Mouse (Mus musculus) CH12.LX (cell line): ENCODE results near the gene Col4a2. TPM values are rescaled to one million over a fixed set of nuclear protein-coding genes. Genes with fewer than 3 reads are reported as not detected.

Source experiments
- DNase-seq: peaks from one replicate; pipeline ENCODE4 v3.0.0-alpha.2; 2013; ENCODE audit errors: extremely low read depth
- H3K27ac ChIP-seq: 2 replicates; pipeline ENCODE4 v1.5.1; 2012; ENCODE audit warnings: low read depth, mild to moderate bottlenecking, control low read depth, moderate library complexity; ENCODE audit not compliant: insufficient read depth
- H3K27me3 ChIP-seq: replicated peaks from 2 replicates; pipeline ENCODE3; 2012; ENCODE audit warnings: inconsistent platforms
- H3K36me3 ChIP-seq, 2 experiments: replicated peaks in 1 of 2; 2 replicates each; pipeline versions ENCODE3 to v1.6.1; 2012; ENCODE audit warnings: inconsistent platforms in 1 of 2, low read length in 1 of 2, mild to moderate bottlenecking in 1 of 2, mixed read lengths in 1 of 2, moderate library complexity in 1 of 2; ENCODE audit not compliant: control insufficient read depth in 1 of 2, insufficient read depth in 1 of 2
- H3K4me1 ChIP-seq, 2 experiments: 2 replicates each; pipeline ENCODE4 v1.6.1; 2012; ENCODE audit warnings: inconsistent platforms in 1 of 2, moderate library complexity in 1 of 2; ENCODE audit not compliant: insufficient read depth in 2 of 2, control insufficient read depth in 1 of 2
- H3K4me2 ChIP-seq: 2 replicates; pipeline ENCODE4 v1.6.1; 2012; ENCODE audit warnings: low read depth, mild to moderate bottlenecking, control low read depth; ENCODE audit not compliant: poor library complexity, insufficient read depth, severe bottlenecking
- H3K4me3 ChIP-seq, 3 experiments: fragments of 150-350 bp in 1 of 3; sonication (generic) in 1 of 3; replicated peaks in 1 of 3; 2 replicates each; pipeline versions ENCODE3 to v1.5.1; 2011 to 2012; ENCODE audit warnings: low read depth in 2 of 3, low read length in 2 of 3, mild to moderate bottlenecking in 2 of 3, moderate library complexity in 2 of 3, control low read depth in 1 of 3, improper control_type of control experiment in 1 of 3, inconsistent platforms in 1 of 3, mixed read lengths in 1 of 3; ENCODE audit not compliant: poor library complexity in 1 of 3
- H3K79me2 ChIP-seq: replicated peaks from 2 replicates; pipeline ENCODE4 v1.6.1; 2012; ENCODE audit warnings: mild to moderate bottlenecking, moderate library complexity; ENCODE audit not compliant: control insufficient read depth, poor library complexity, insufficient read depth, severe bottlenecking; ENCODE audit errors: extremely low read depth
- H3K9ac ChIP-seq: 2 replicates; pipeline ENCODE4 v1.6.1; 2012; ENCODE audit warnings: low read depth, mild to moderate bottlenecking, control low read depth, moderate library complexity; ENCODE audit not compliant: insufficient read depth
- H3K9me3 ChIP-seq: replicated peaks from 2 replicates; pipeline ENCODE3; 2012; ENCODE audit warnings: low read length, inconsistent platforms, mixed read lengths
- BHLHE40 ChIP-seq: IDR thresholded peaks from 2 replicates; pipeline ENCODE4 v1.6.1; 2011; ENCODE audit warnings: mild to moderate bottlenecking, low read depth, low read length, improper control_type of control experiment
- CHD1 ChIP-seq: IDR thresholded peaks from 2 replicates; pipeline ENCODE4 v1.6.1; 2012; ENCODE audit warnings: low read depth, low read length, improper control_type of control experiment, inconsistent platforms
- CHD2 ChIP-seq: IDR thresholded peaks from 2 replicates; pipeline ENCODE4 v1.6.1; 2011; ENCODE audit warnings: low read length, improper control_type of control experiment
- ELF1 ChIP-seq: IDR thresholded peaks from 2 replicates; pipeline ENCODE4 v1.6.1; 2014; ENCODE audit warnings: low read depth, mild to moderate bottlenecking, inconsistent platforms, low read length, improper control_type of control experiment
- EP300 ChIP-seq: IDR thresholded peaks from 2 replicates; pipeline ENCODE4 v1.6.1; 2011; ENCODE audit warnings: low read length, improper control_type of control experiment
- GABPA ChIP-seq: IDR thresholded peaks from 2 replicates; pipeline ENCODE4 v1.6.1; 2012; ENCODE audit warnings: low read depth, low read length, improper control_type of control experiment, inconsistent platforms; ENCODE audit not compliant: insufficient replicate concordance
- IRF4 ChIP-seq: IDR thresholded peaks from 2 replicates; pipeline ENCODE4 v1.6.1; 2014; ENCODE audit warnings: low read depth, mild to moderate bottlenecking, inconsistent platforms, low read length, improper control_type of control experiment
- JUND ChIP-seq: conservative IDR thresholded peaks from 2 replicates; pipeline ENCODE4 v1.6.1; 2011; ENCODE audit warnings: low read depth, low read length, improper control_type of control experiment
- MAFK ChIP-seq: IDR thresholded peaks from 2 replicates; pipeline ENCODE4 v1.6.1; 2011; ENCODE audit warnings: low read length, improper control_type of control experiment; ENCODE audit not compliant: insufficient replicate concordance
- MEF2A ChIP-seq: IDR thresholded peaks from 2 replicates; pipeline ENCODE4 v1.6.1; 2014; ENCODE audit warnings: low read depth, mild to moderate bottlenecking, inconsistent platforms, low read length, improper control_type of control experiment, borderline replicate concordance
- MYC ChIP-seq: IDR thresholded peaks from 2 replicates; pipeline ENCODE4 v1.6.1; 2011; ENCODE audit warnings: low read depth, mild to moderate bottlenecking, improper control_type of control experiment, low read length
- NRF1 ChIP-seq: IDR thresholded peaks from 2 replicates; pipeline ENCODE4 v1.6.1; 2014; ENCODE audit warnings: low read depth, mild to moderate bottlenecking, inconsistent platforms, low read length, improper control_type of control experiment, moderate library complexity
- POLR2A ChIP-seq: IDR thresholded peaks from 2 replicates; pipeline ENCODE4 v1.6.1; 2011; ENCODE audit warnings: low read depth, mild to moderate bottlenecking, improper control_type of control experiment, low read length
- RCOR1 ChIP-seq: conservative IDR thresholded peaks from 2 replicates; pipeline ENCODE4 v1.6.1; 2012; ENCODE audit warnings: low read depth, mild to moderate bottlenecking, inconsistent platforms, low read length, improper control_type of control experiment
- SIN3A ChIP-seq: IDR thresholded peaks from 2 replicates; pipeline ENCODE4 v1.6.1; 2012; ENCODE audit warnings: low read length, improper control_type of control experiment, inconsistent platforms
- TCF12 ChIP-seq: IDR thresholded peaks from 2 replicates; pipeline ENCODE4 v1.6.1; 2014; ENCODE audit warnings: low read depth, mild to moderate bottlenecking, inconsistent platforms, low read length, improper control_type of control experiment
- UBTF ChIP-seq: IDR thresholded peaks from 2 replicates; pipeline ENCODE4 v1.6.1; 2012; ENCODE audit warnings: low read depth, mild to moderate bottlenecking, inconsistent platforms, low read length, improper control_type of control experiment, moderate library complexity
- ZKSCAN1 ChIP-seq: IDR thresholded peaks from 2 replicates; pipeline ENCODE4 v1.6.1; 2012; ENCODE audit warnings: low read depth, inconsistent platforms, low read length, improper control_type of control experiment, borderline replicate concordance
- ZMIZ1 ChIP-seq: IDR thresholded peaks from 2 replicates; pipeline ENCODE4 v1.6.1; 2012; ENCODE audit warnings: low read depth, mild to moderate bottlenecking, inconsistent platforms, low read length, improper control_type of control experiment
- dilution Hi-C: fragments of 300-500 bp; cut with MboI; formaldehyde crosslinking; loops from 2 replicates; pipeline ENCODE4 v1.14.3; 2020; ENCODE audit warnings: low sequenced_read_pairs; ENCODE audit not compliant: extremely low pct_unique_long_range_greater_than_20kb, extremely low pct_ligation_motif_present
- in situ Hi-C: fragments of 300-500 bp; cut with MboI; formaldehyde crosslinking; loops from 3 replicates; pipeline ENCODE4 v1.14.3; 2019; ENCODE audit warnings: low sequenced_read_pairs, low pct_ligation_motif_present, low pct_unique_long_range_greater_than_20kb, mixed read lengths
- polyA plus RNA-seq: library from polyadenylated mRNA; unstranded; fragments of >175 nt; gene quantifications from 2 replicates; pipeline ENCODE4 v1.2.1, GENCODE M21; 2012; ENCODE audit warnings: low read depth; ENCODE audit not compliant: insufficient read length
- total RNA-seq, 2 experiments: library from RNA; depleted of rRNA; stranded (reverse); fragments of 300-350 nt in 1 of 2; fragments of >200 nt in 1 of 2; gene quantifications; 2 replicates each; pipeline ENCODE4 v1.2.3; 2012 to 2014

The Col4a2 gene
- total and polyA plus RNA-seq, 3 experiments, result 0.04 to 0.07 TPM; not detected in 1

GRCm38 (mm10) chr8:11462641-11463040 lies 150.0 kb downstream of the Col4a2 start:
- Histone ChIP-seq H3K9ac (no peak overlapping the region), H3K27me3 (no peaks in the 10 kb centered on the region), H3K4me3 (no peak overlapping the region), H3K4me1 (peaks cover 52 to 83% of the 10 kb centered on the region in 2 experiments), H3K4me2 (no peak overlapping the region), H3K79me2 (peaks cover 10% of the 10 kb centered on the region), H3K27ac (peak overlapping the region; percentile 90; the same call in 1 of the 2 replicates), H3K36me3 (peaks cover 5 to 18% of the 10 kb centered on the region in 2 experiments), H3K9me3 (peaks cover 17% of the 10 kb centered on the region)
- TF ChIP-seq ELF1 (no peak), UBTF (0 out of 2 replicates have a peak, but pooled peaks have one; percentile 25)
- in situ Hi-C loops (no loop called here), dilution Hi-C loops (no loop called here)
- no peak for DNase-seq

- Histone ChIP-seq H3K36me3 (peaks cover 13 to 25% of the 10 kb centered on the region in 2 experiments), H3K27me3 (no peaks in the 10 kb centered on the region), H3K79me2 (peaks cover 11% of the 10 kb centered on the region), H3K4me2 (peak overlapping the region; percentile 32), H3K9me3 (peaks cover 23% of the 10 kb centered on the region), H3K9ac (no peak overlapping the region), H3K4me1 (peaks cover 45 to 75% of the 10 kb centered on the region in 2 experiments), H3K27ac (peak overlapping the region; percentile 90), H3K4me3 (no peak overlapping the region)
- dilution Hi-C loops (no loop called here), in situ Hi-C loops (no loop called here)
- TF ChIP-seq CHD2, result no peak
- no peak for TF ChIP-seq POLR2A
- no peak for TF ChIP-seq CHD1
- TF ChIP-seq JUND, result no peak
- TF ChIP-seq ZKSCAN1, result no peak
- no peak for TF ChIP-seq BHLHE40
- no peak for TF ChIP-seq ZMIZ1
- TF ChIP-seq MAFK, result no peak
- TF ChIP-seq TCF12, result no peak
- TF ChIP-seq IRF4, result peak; percentile 63
- no peak for TF ChIP-seq MYC
- no peak for TF ChIP-seq GABPA
- TF ChIP-seq NRF1, result no peak
- TF ChIP-seq RCOR1, result peak; percentile 48
- no peak for TF ChIP-seq SIN3A
- peak; percentile 90 for TF ChIP-seq MEF2A
- 0 out of 2 replicates have a peak, but pooled peaks have one; percentile 52 for TF ChIP-seq EP300
- no peak for TF ChIP-seq UBTF
- no peak for DNase-seq
Observed at GRCm38 (mm10) chr8:11463541-11463888, 150.9 kb downstream of the Col4a2 start.
